Mouse (Mus musculus): ENCODE results near the gene Trappc2. TPM values are rescaled to one million over a fixed set of nuclear protein-coding genes. Genes with fewer than 3 reads are reported as not detected.
A peak's percentile ranks its signal among the peaks of the same experiment; 100 is the strongest.

The Trappc2 gene
- polyA plus RNA-seq, 1 experiment, result 29.5 TPM

DNA sequence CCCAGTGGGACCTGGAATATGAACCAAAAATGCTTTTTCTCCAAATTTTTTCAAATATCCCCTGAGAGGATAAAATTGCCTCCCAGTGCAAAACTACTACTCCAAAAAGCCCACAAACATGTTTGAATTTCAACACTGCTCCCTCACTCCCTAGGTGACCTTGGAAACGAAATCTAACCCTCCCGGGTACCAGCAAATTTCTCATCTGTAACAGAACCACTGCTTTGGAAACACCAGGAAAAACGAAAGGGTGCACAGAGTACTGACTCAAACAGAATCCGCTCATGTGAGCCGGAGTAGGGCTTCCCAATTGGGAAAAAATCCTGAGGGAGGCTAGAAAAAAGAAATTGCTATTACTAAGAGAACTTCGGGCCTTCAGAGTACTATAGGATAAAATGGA, 37.0 kb downstream of the Trappc2 start:
- TF ChIP-seq POLR2A (IDR thresholded peaks at IDR 0.05; ENCODE audit: borderline replicate concordance, extremely low read depth, insufficient read depth, insufficient read length, poor library complexity, severe bottlenecking), result no peak
- no peak for TF ChIP-seq CTCF (IDR thresholded peaks at IDR 0.05; ENCODE audit: borderline replicate concordance, extremely low read depth, insufficient read depth, insufficient read length)

GRCm38 (mm10) chrX:166478631-166479364, 38.4 kb downstream of the Trappc2 start:
- DNase-seq (ENCODE audit: low read depth), result no peak

More for the DNA sequence above, 37.0 kb downstream of the Trappc2 start:
- DNase-seq (ENCODE audit: low read depth), result no peak

DNA sequence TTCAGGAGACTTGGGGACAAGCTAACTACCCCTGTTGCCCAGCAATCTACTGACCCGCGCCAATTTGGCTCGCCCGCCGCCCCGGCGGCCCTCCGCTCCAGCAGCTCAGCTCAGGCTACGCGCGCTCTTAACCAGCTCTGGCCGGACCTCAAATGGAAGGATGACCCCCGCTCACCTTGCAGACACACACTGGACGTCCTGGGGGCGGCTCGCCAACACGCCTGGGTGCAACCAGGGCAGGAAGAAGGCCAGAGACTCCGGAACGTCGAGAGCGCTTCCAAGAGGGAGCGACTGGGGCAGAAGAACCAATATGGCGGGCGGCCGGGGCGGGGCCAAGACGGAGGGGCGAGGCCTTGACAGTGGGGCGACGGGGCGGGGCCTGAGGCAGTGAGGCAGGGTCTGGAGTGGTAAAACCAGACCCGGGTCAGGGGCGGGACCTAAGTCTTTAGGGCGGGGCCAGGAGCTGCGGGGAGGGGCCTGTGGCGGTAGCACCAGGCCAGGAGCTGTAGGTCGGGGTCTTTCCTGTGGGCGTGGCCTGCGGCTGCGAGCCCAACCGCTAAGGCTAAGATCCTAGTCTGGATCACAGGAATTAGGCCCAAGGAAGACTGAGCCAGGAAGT, 39.1 kb downstream of the Trappc2 start, which contains the start of gene Rab9:
Gene Rab9, minus strand, starts transcription at position 503 of the 619 bp plus-strand sequence.
- 0 out of 2 replicates have a peak, but pooled peaks have one; percentile 6 for TF ChIP-seq POLR2A (IDR thresholded peaks at IDR 0.05; ENCODE audit: borderline replicate concordance, extremely low read depth, insufficient read depth, insufficient read length, poor library complexity, severe bottlenecking)
- no peak for TF ChIP-seq CTCF (IDR thresholded peaks at IDR 0.05; ENCODE audit: borderline replicate concordance, extremely low read depth, insufficient read depth, insufficient read length)
- DNase-seq (ENCODE audit: low read depth), result peak; percentile 97

More at GRCm38 (mm10) chrX:166478631-166479364, 38.4 kb downstream of the Trappc2 start:
- TF ChIP-seq POLR2A (IDR thresholded peaks at IDR 0.05; ENCODE audit: borderline replicate concordance, extremely low read depth, insufficient read depth, insufficient read length, poor library complexity, severe bottlenecking) (no peak), CTCF (IDR thresholded peaks at IDR 0.05; ENCODE audit: borderline replicate concordance, extremely low read depth, insufficient read depth, insufficient read length) (no peak)

DNA sequence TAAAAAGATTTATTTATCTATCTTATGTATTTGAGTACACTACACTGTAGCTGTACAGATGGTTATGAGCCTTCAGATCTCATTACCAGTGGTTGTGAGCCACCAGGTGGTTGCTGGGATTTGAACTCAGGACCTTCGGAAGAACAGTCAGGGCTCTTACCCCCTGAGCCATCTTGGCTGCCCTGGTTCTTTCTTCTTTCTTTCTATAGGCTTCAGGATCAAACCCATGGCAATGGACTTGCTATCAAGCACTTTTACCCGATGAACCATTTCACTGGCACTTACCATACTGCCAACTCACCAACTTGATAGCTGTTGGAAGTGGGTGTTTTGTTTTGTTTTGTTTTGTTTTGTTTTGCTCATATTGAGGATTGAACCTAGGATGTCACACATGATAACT, 54.7 kb downstream of the Trappc2 start:
- TF ChIP-seq CTCF (IDR thresholded peaks at IDR 0.05; ENCODE audit: borderline replicate concordance, extremely low read depth, insufficient read depth, insufficient read length) (no peak), POLR2A (IDR thresholded peaks at IDR 0.05; ENCODE audit: borderline replicate concordance, extremely low read depth, insufficient read depth, insufficient read length, poor library complexity, severe bottlenecking) (no peak)
- no peak for DNase-seq (ENCODE audit: low read depth)

DNA sequence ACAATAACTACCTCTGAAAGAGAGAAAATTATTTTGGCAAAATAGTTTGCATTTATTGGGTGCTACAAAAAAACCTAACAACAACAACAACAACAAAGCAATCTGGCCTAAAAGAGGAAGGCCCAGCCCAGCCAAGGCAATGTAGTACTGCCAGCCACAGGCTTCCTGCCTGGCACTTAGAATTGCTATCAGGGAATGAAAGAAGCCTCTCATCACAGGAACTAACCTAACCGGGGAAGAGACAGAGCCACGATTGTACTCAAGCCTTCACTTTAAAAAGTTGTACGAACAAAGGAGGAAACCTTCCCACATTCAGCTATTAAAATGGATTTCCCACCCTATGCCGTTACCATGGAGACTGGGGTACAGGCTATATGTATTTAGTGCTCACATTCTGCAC, 57.4 kb downstream of the Trappc2 start:
- DNase-seq (ENCODE audit: low read depth), result peak; percentile 55
- TF ChIP-seq POLR2A (IDR thresholded peaks at IDR 0.05; ENCODE audit: borderline replicate concordance, extremely low read depth, insufficient read depth, insufficient read length, poor library complexity, severe bottlenecking) (no peak), CTCF (IDR thresholded peaks at IDR 0.05; ENCODE audit: borderline replicate concordance, extremely low read depth, insufficient read depth, insufficient read length) (no peak)

DNA sequence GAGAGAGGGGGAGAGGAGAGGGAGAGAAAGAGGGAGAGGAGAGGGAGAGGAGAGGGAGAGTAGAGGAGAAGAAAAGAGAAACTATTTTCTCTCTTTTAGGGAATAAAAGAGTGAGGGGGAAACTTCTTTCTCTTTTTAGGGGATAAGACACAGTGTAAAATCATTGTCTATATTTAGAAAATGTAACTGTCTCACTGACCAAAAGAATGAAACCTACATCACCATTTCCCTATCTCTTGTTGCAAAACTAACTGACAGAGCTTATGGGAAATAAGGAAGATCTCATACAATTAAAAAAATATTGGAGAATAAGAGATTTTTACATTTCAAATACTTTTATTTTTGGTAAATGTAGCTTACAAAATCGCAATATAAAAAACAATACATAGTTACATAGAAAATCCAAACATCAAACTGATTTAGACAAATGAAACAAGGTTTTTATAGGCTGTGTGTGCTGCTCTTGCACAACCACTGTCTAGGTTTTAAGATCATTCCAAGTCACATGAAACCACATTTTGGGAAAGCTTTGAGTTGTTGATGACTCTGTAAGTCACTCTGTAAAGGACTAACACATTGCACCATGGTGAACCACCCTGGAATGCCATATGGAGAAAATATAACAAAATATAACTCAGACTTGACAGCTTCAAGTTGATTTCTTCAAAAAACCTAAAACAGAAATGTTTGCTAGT, 59.3 kb downstream of the Trappc2 start:
- DNase-seq (ENCODE audit: low read depth), result no peak
- TF ChIP-seq POLR2A (IDR thresholded peaks at IDR 0.05; ENCODE audit: borderline replicate concordance, extremely low read depth, insufficient read depth, insufficient read length, poor library complexity, severe bottlenecking), result no peak
- no peak for TF ChIP-seq CTCF (IDR thresholded peaks at IDR 0.05; ENCODE audit: borderline replicate concordance, extremely low read depth, insufficient read depth, insufficient read length)

Other genes starting within 250 kb of the Trappc2 start
- gene Gpm6b, start 201.7 kb upstream of the Trappc2 start, polyA plus RNA-seq (2012; rRNA removed), result 198 and 228 TPM in 2 replicates
- 5.3 and 6.9 TPM in 2 replicates for gene Ofd1, start 130 bp downstream of the Trappc2 start, polyA plus RNA-seq (2012; rRNA removed)
- gene Rab9, start 39.3 kb downstream of the Trappc2 start, polyA plus RNA-seq (2012; rRNA removed), result 20.0 and 25.2 TPM in 2 replicates
- gene Tceanc, start 78.0 kb downstream of the Trappc2 start, polyA plus RNA-seq (2012; rRNA removed), result 3.1 and 3.5 TPM in 2 replicates
- 4.2 and 7.9 TPM in 2 replicates for gene Egfl6, start 145.1 kb downstream of the Trappc2 start, polyA plus RNA-seq (2012; rRNA removed)